Mouse (Mus musculus): ENCODE results near the gene Anapc1.
"Not testable (repeated sequence)": the region's sequence is repeated elsewhere in the genome, so short reads cannot be mapped to it uniquely, and the experiment has no call there.

Anapc1 gene

GRCm38 (mm10) chr2:128697047-128697446 is 9.9 kb upstream of the Anapc1 start:
- in situ Hi-C loops (cut with MboI) = no loop called here

GRCm38 (mm10) chr2:128696426-128696825 is 9.2 kb upstream of the Anapc1 start:
- in situ Hi-C loops (cut with MboI) = no loop called here

DNA sequence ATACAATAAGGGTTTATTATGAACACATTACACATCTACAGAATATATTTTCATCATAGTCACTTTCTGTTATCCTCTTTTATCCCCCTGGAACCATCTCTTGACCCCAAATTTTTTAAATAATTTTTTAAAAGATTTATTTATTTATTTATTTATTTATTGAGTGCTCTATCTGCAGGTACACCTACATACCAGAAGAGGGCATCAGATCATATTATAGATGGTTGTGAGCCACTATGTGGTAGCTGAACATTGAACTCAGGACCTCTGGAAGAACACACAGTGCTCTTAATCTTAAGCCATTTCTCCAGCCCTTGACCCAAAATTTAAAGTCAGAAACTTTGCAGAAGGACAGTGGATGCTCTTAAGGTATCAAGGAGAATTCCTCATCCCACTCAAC is 7.4 kb upstream of the Anapc1 start:
- in situ Hi-C loops (cut with MboI) = no loop called here

GRCm38 (mm10) chr2:128693828-128694227 is 6.6 kb upstream of the Anapc1 start:
- in situ Hi-C loops (cut with MboI) = not testable (repeated sequence)

DNA sequence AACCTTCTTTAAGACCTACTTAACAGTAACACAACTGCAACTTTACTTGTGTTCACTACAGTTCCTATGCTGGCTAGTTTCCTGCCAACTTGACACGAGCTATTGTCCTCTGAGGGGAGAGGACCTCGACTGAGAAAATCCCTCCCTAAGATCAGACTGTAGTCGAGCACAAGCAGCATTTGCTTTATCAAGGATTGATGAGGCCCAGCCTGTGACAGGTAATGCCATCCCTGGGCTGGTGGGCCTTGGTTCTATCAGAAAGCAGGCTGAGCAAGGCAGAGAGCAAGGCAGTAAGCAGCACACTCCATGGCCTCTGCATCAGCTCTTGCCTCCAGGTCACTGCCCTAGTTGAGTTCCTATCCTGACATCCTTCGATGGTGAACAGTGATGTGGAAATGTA is 6.0 kb upstream of the Anapc1 start:
- in situ Hi-C loops (cut with MboI) = no loop called here

- in situ Hi-C loops (cut with MboI) = no loop called here
Observed at GRCm38 (mm10) chr2:128692771-128693170, 5.6 kb upstream of the Anapc1 start.

- in situ Hi-C loops (cut with MboI) = no loop called here
Observed at GRCm38 (mm10) chr2:128692336-128692735, 5.1 kb upstream of the Anapc1 start.

DNA sequence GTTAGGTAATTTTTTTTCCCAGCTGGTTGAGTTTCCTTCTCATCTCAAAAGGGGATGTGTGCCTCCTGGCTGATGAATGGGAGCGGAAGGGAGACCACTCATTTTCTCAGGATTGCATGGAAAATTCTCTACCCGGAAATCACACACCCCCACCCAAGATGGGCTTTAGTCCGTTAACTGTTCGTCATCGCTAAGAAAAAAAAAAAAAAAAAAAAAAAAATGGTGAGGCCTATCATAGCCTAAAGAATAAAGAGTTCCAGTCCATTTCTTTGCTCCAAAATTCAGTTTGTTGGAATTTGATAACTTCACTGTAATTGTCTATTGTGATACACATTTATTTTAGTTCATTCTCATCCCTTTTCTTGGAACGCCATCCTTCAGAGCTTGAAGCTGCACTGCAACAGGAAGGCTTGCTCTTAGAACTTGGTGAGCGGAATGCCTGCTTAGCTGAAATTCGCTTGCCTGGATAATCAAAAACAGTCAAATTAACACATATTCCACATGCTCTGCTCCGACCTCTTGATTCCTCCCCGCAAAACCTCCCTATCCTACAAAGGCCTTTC is 448 bp upstream of the Anapc1 start:
- in situ Hi-C loops (cut with MboI) = no loop called here

- in situ Hi-C loops (cut with MboI) = no loop called here
Observed at GRCm38 (mm10) chr2:128680661-128681060, 6.5 kb downstream of the Anapc1 start.

GRCm38 (mm10) chr2:128620578-128620977 is 66.6 kb downstream of the Anapc1 start:
- in situ Hi-C loops (cut with MboI) = no loop called here

DNA sequence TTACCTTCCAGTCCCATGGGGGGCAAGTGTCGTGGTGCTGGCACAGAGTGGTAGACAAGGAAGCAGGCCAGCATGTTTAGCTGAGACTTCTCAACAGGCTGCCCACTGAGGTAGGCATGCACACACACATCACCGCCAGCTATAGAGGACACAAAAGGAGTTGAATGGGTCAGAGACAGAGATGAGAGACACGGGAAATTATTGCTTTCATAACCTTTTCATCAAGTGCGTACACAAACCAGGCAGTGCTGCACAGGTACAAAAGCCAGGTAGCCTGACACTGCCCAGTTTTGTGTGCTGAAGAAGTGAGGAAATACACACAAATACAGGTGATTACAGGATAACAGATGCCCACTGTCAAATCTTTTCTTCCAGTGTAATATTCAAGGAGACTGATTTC is 71.8 kb downstream of the Anapc1 start:
- in situ Hi-C loops (cut with MboI) = no loop called here

DNA sequence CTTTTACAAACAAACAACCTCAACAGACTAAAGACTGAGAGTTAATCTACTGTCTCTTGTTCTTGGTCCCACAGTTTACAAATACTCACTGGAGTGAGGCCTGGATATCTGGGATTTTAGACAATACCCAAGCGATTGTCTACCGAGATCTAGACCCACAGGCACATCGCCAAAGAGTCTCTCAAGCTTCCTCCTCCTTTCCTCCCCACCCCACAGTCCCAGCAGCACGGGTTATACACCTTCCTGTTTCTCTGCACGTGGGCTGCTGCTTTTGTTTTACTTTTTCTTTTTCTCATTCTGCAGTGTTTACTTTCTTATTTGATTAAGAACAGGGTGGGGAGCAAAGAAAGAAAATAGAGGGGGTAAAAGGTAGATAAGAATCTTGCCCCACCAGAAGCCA is 73.8 kb downstream of the Anapc1 start:
- in situ Hi-C loops (cut with MboI) = no loop called here

GRCm38 (mm10) chr2:128612275-128612674 is 74.9 kb downstream of the Anapc1 start:
- in situ Hi-C loops (cut with MboI) = no loop called here

- in situ Hi-C loops (cut with MboI) = no loop called here
Observed at GRCm38 (mm10) chr2:128611178-128611577, 76.0 kb downstream of the Anapc1 start.

- in situ Hi-C loops (cut with MboI) = no loop called here
Observed at GRCm38 (mm10) chr2:128609286-128609685, 77.9 kb downstream of the Anapc1 start.

GRCm38 (mm10) chr2:128601534-128601933 is 85.7 kb downstream of the Anapc1 start:
- in situ Hi-C loops (cut with MboI) = no loop called here

GRCm38 (mm10) chr2:128592301-128592700 is 94.9 kb downstream of the Anapc1 start:
- in situ Hi-C loops (cut with MboI) = no loop called here

GRCm38 (mm10) chr2:128590909-128591308 is 96.3 kb downstream of the Anapc1 start, which contains the start of gene Spdye4c:
Gene Spdye4c (plus strand): TSS chr2:128591209.
- in situ Hi-C loops (cut with MboI) = no loop called here

- in situ Hi-C loops (cut with MboI) = no loop called here
Observed at GRCm38 (mm10) chr2:128582881-128583280, 104.3 kb downstream of the Anapc1 start.

- in situ Hi-C loops (cut with MboI) = loop anchor here (10.0 kb wide), 1 partner anchor 688 kb away; no protein-coding TSS in a partner anchor
Observed at GRCm38 (mm10) chr2:128572726-128573624, 114.2 kb downstream of the Anapc1 start.

- in situ Hi-C loops (cut with MboI) = loop anchor here (10.0 kb wide), 1 partner anchor 686 kb away; no protein-coding TSS in a partner anchor
Observed at GRCm38 (mm10) chr2:128571001-128571400, 116.2 kb downstream of the Anapc1 start.

DNA sequence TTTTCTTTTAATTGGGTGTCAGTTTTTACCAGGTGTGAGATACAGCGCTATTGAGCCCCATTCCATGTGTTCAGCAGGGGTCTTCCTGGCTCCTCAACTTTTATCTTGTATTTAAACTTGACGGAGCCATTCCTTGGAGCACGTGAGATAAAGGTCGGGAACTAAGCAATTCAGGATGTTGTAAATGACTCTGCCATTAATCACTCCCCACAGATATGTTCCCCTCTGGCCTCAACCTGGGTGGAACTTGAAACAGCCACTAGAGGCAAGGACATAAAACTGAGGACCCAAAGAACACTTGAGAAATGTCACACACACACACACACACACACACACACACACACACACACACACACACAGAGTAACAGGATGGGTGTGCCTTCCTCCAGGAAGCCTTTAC is 118.7 kb downstream of the Anapc1 start:
- in situ Hi-C loops (cut with MboI) = no loop called here

- in situ Hi-C loops (cut with MboI) = no loop called here
Observed at GRCm38 (mm10) chr2:128568018-128568417, 119.2 kb downstream of the Anapc1 start.
